Mouse (Mus musculus) c-Kit-negative CD71-positive TER-119-positive erythroid progenitor cells, embryonic 14.5 days (primary cell): ENCODE measurements around the gene Uvssa.

ENCODE experiments used
- DNase-seq: peaks from one replicate; pipeline ENCODE4 v3.0.0-alpha.2; 2013; ENCODE audit warnings: low read depth, low spot score

The Uvssa gene

DNA sequence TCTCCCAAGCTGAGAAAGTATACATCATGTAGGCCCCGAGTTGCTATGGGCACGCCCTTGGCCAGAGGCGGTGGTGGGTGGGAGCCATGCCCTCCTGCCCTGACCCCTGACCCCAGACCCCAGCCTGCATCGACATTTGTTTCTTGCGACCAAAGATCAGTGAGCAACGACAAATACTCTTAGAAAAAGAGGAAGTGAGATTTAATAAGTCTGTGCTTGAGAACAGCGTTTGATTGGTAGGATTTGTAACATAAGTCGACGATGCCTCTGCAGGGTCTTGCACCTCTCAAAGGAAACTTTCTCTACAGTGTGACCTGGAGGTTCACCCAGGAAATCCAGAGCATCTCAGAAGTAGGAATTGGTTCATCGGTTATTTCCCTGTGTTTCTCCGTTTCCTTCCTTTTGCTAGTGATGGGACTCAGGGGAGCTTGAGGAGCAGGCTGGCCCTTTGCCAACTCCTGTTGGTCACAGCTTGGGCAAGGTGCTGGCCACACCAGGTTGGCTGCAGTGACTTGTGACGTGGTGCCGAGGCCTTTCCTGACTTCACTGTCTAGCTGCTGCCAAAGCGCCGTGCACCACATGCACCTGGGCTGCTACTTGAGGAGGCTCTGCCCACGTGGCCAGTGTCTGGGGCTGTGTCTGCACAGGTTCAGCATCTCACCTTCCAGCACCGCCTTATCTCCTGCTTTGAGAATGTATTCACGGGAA, 5.9 kb upstream of the Uvssa start:
- no peak for DNase-seq

GRCm38 (mm10) chr5:33377176-33377575, 1.2 kb upstream of the Uvssa start:
- DNase-seq: no peak

GRCm38 (mm10) chr5:33377801-33378301, 498 bp upstream of the Uvssa start:
- no peak for DNase-seq

DNA sequence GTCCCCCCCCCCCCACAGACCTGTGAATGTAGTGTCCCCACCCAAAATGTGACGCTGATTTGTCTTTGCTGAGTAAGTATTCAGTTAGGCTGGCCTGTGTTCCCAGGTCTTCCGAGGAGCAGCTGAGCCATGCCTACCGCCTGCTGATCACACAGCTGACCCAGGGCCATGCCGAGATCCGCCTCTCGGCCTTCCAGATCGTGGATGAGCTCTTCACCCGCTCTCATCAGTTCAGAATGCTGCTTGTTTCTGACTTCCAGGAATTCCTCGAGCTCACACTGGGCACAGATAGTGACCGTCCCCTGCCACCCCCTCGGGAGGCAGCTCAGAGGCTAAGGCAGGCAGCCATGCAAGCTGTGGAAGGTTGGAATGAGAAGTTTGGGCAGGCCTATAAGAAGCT, 9.2 kb downstream of the Uvssa start:
- DNase-seq: no peak

DNA sequence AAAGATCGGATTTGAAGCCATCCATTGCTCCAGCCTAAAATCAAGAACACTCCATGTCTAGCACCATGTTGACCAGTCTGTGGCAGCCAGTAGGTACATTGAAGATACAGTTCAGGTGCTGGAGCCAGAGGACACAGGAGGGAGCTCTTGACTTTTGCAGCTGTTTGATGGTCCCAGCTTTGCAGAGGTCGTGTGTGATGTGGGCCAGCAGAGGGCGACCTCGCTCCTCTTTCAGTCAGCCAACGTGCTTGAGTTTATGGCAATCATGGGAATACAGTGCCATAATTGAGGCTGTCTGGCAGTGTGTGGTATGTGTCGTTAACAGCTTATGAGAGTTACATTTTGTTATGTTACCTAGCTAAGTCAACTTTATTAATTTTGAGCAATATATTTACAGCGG, 15.5 kb downstream of the Uvssa start:
- DNase-seq: no peak

DNA sequence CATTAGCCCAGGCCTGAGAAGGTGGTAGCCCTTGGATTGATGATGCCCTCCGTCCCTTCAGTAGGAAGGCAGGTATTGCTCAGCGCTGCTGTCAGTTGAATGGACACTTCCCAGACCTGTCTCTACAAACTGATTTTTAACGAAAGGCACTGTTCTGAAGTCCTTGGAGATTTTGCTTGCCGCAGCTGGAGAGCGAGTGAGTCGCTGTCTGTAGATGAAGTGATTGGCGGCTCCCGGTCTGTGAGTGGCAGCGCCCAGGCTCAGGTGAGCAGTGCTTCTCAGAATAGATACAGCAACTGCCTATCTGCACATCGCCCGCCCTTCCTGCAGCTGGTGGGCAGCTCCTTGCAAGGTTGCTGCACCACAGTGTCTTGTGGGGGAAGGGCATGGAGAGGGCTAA, 17.3 kb downstream of the Uvssa start:
- no peak for DNase-seq

DNA sequence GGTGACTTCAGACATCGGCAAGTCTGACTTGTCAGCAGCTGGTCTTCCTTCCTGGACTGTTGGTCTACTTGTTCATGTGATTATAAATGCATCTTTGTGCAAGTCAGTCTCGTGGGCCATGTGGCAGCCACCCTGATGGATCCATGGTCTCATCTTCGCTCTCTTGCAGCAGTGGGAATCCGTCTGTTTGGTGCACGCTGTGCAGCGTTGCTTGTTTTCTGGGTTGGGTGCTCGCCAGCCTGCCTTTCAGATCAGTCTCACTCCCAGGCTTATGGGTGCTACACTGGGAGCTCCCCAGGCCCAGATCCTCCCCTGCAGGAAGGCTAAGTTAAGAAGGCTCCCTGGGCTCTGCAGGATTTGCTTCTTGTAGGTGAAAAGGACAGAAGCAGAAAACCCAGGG, 18.5 kb downstream of the Uvssa start:
- DNase-seq: no peak

GRCm38 (mm10) chr5:33400819-33401218, 22.5 kb downstream of the Uvssa start:
- DNase-seq: no peak

DNA sequence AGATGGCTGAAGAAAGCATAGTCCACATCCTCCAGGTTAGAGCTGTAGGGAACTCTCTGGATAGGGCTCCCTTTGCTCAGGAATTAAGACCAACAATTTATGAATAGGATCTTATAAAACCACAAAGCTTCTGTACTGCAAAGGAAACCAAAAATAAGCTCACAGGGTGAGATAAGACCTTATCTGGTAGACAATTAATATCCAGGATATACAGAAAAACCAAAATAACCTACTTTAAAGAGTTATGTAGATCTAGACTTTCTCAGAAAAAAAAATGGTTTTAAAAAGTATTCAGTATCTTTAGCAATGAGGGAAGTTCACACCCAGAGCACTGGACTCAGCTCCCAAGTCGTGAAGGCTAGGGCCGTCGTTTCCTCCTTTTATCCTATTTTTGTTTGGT, 42.0 kb downstream of the Uvssa start:
- no peak for DNase-seq

- DNase-seq: no peak
Measured at GRCm38 (mm10) chr5:33427461-33427860, 49.1 kb downstream of the Uvssa start.

GRCm38 (mm10) chr5:33430106-33430505, 51.8 kb downstream of the Uvssa start:
- DNase-seq: no peak

GRCm38 (mm10) chr5:33430511-33431172, 52.3 kb downstream of the Uvssa start:
- no peak for DNase-seq

DNA sequence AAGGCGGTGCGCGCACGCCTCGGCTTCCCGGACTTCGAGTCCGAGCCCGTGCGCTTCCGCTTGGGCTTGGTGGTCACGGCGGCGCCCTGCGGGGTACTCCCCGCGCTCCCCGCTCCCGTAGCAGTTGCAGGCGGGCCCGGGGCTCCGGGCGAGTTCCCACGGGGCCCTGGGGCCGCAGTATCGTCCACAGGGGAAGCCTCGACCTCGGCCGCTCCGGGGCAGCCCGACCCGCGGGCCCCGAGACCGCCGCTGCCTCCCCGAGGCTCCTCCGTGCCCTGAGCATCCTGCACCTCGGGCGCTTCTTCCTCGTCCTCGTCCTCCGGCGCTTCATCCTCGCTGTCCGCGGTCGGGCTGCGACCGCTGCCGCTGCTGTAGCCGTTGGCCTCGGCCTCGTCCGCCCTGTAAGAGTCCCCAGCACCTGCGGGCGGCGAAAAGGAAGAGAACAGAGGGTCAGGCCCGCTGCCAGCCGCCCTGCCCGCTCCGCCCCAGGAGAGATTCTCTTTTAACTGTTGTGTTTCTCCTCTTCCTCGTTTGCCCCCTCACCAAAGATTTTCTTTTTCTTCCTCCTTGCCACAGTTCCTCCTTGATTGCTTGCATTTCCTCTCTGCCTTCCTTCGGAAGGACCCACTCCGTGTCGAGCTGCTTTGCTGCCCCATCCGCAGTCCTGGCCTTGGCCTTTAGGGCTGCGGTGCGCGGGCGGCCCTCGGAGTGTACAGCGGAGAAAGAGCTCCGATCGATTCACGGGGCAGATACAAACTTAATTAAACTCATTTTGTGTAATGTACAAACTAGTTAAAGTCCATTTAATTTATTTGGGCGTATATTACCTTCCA, 53.0 kb downstream of the Uvssa start:
- DNase-seq: no peak

GRCm38 (mm10) chr5:33432057-33432935, 53.9 kb downstream of the Uvssa start:
- DNase-seq: no peak

- no peak for DNase-seq
Measured at GRCm38 (mm10) chr5:33433201-33434138, 55.1 kb downstream of the Uvssa start, which contains the start of gene Nkx1-1. Gene Nkx1-1 (minus strand): TSS chr5:33433976.

DNA sequence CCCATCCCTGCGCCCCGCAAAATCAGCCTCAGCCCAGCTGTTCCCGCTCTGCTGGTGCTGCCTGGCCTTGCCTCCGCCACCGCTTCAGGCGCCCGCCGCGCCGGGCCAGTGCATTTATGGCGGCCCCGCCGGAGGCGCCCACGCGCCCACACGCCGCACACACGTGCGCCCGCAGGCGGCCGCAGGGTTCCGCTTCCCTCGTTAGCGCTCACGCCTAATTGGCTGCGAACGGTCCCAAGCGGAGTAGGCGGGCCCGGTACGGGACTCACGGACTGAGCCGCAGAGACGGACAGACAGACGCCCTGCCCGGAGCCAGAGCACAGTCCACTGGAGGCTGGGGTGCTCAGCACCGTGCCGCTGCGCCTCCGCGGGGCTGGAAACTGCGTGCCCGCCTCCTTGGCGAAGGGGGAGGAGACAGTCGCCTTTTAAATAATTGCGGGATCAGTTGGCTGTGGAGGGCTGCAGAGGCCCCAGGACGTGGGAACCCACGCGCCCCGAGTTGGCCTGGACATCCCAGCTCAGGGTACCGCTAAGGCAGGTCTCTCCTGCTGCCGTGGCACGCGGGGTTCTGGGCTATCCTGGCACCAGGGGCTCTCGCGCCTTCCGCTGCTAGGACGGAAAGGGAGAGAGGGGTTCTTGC, 55.9 kb downstream of the Uvssa start:
- no peak for DNase-seq

DNA sequence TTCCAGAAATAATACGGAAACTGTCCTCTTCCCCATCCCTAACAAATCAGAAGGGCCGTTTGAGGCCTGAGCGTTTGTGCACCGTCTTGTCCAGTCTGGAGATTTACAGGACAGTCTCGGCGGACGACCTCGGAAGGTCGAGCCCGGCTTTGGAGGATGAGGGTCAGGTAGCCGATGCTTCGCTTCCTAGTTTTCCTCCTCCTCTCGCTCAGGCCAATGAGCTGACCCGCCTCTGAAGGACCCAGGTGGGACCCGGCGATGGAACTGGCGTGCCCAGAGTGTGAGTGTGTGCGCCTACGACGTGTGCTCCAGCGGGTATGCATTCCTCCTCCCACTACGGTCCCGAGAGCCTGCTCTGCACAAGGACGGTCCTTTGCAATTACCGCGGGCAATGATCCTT, 56.8 kb downstream of the Uvssa start:
- DNase-seq: no peak

- no peak for DNase-seq
Measured at GRCm38 (mm10) chr5:33435941-33436340, 57.6 kb downstream of the Uvssa start.

DNA sequence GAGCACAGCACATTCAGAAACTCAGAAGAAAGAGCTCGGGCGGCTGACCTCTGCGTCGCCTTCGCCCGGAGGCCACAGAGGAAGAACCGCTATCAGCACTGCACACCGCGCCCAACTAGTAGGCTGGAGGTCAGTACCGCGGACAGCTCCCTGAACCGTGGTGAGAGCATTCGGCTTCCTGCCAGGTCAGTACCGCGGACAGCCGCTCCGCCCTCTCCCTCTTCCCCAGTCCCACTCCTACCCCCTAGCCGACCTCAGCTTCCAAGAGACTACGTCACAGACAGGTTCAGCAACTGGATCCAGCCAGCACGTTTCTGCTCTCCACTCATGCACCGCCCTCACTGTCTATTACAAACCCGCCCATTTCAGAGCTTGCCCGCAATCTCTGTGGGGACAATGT, 59.9 kb downstream of the Uvssa start:
- DNase-seq: no peak
